Mouse (Mus musculus) brain, adult 2 months (tissue): ENCODE results near the gene Vps33a.
A peak's percentile ranks its signal among the peaks of the same experiment; 100 is the strongest.
"Not testable (repeated sequence)": the region's sequence is repeated elsewhere in the genome, so short reads cannot be mapped to it uniquely, and the experiment has no call there.

ENCODE experiments used
- DNase-seq: peaks from one replicate; pipeline ENCODE4 v3.0.0; 2011; ENCODE audit warnings: low read depth, low spot score

Vps33a gene

DNA sequence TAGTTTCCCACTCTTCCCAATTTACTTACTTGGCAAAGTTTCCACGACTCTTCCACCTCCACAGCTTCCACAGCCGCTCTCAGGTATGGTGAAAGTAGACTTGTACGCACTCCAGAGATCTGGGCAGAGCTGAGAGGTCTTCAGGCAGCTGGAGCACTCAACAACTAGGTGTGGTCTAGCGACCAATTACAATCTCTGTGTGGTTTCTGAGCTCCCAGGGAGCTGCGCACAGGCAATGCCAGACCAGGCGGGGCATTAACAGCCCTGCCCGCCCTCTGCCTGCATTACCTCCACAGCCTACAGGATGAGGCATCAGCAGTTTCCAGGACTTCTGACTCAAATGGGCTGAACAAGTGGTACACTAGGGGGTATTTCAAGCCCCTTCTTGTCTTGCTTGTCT lies 47.6 kb downstream of the Vps33a start, which contains the start of gene Gm49027:
Gm49027 (minus strand) TSS at position 208 of the 400 bp plus-strand sequence.
- no peak for DNase-seq

DNA sequence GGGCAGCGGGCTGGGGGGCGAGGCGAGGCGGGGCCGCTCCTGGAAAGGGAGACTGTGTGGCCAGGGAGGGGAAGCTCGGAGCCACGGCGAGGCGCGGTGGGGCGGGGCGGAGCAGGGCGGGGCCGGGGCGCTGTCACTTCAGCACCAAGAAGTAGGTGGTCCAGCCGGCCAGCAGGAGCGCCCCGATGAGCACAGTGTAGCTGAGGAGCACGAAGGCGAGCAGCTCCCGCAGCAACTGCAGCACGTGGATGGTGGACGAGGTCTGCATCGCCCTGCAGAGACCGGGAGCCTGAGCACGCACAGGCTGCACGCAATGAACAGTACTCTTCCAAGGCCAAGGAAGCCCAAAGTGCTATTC lies 48.5 kb downstream of the Vps33a start:
- DNase-seq = no peak

DNA sequence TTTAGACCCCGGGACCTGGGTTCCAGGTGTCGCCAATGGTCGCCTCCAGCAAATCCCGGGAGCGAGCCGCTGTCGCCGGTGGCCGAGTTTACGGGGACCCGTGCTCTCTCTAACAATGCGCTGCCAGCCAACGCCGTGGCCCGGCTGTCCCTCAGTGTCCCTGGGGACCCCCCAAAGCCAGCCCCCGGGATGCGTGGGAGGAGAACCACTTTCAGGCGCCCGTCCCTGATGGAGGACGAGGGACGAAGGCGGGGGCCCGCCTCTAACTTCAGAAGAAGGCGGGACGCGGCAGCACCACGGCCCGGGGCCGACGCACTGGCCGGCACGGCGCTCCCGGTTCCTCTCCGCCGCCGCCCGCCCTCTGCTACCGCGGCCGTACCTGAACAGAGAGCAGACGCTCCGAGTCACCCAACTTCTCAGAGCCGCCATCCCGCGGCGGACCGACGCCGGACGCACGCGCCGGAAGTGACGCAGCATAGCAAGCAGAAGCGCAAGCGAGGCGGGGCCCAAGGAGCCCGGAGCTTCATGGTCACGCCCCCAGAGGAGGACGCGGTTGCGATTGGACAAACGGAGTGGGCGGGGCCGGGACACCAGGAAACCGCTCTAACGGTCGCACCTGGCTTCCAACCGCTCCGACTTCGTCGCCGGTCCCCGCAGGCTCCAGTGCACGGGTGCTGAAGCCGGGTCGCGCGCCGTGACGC lies 49.0 kb downstream of the Vps33a start, which contains the start of gene Diablo:
Diablo (minus strand) TSS at position 485 of the 701 bp plus-strand sequence.
- peak; percentile 99 for DNase-seq

DNA sequence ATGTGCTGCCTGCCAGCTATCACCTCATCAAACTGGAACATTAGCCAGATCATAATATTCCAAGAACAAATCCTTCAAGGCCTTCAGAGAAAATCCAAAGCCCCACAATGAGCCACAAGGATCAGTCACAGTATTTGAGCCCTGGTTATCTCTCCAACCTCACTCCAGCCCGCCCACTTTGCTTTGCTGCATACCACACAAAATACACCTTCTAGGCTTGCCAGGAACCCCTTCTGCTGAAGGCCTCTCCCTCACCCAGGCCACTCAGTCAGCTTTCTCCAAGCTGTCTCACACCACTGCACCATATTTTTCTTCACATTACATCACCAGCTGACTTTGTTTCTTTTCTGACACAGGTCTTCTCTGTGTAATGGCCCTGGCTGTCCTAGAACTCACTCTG lies 50.7 kb downstream of the Vps33a start:
- DNase-seq = no peak

DNA sequence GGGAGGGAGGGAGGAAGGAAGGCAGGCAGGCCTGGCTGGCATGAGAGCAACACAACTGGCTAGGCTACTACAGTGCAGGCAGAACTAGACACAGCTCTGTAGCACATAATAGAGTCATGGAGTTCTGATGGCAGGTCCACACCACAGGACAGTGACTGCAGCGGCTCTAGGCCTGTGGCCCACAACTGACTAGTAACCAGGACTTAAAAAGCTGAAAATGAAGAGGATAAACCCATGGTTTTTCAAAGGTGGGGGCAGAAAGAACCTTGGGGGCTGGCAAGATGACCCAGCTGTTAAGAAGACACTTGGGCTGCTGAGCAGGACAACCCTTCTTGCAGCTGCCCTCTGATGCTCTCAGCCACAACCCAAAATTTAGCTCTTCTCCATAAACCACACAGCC lies 51.2 kb downstream of the Vps33a start:
- no peak for DNase-seq

DNA sequence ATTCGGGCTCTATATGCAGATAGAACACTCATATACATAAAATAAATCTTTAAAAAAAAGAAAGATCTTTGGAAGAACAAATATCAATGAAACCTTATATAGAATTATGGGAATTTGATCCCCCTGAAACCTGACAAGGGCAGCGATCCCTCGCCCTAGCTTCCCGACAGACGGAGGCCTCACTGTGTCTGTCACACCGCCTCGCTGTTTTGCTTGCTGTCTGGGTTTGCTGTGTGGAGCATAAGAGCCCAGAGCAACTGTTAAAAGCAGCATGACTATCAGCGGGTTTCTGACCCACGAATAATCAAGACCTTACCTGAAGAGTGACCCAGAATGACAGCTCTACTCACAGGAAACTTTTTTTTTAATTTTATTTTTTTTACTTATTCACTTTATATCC lies 52.2 kb downstream of the Vps33a start:
- no peak for DNase-seq

DNA sequence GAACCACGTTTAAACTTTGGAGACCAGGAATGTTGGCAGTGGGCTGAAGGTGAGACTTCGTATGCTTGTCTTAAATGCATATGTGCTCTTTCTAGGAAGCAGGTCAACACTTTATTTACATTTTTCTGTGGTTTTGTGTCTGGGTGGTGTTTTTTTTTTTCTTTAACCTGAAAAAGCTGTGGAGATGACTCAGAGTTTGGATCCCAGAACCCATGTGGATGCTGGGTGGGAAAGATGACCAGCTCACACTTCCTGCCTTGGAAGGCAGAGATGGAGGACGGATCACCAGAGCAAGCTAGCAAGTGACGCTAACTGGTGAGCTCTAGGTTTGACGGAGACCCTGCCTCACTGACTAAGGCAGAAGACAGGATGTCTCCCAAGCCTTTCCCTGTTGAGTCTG lies 58.0 kb downstream of the Vps33a start:
- peak; percentile 35 for DNase-seq

DNA sequence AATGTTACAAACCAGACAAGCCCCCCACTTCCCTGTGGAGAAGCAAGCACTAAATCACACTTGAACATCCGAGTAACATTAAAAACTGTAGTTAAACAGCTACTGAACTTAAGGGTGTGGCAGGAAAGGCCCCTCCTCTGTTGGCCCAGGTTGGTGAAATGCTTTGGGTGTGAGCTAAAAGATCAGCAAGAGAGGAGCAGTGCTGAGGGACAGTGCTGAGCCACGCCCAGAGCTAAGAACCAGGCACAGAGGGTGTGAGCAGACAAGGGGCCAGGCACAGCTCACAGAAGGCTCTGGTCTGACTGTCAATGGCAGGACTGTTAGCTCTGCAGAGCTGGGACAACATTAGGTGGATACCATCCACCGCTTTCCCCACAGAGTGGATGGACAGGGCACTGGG lies 60.7 kb downstream of the Vps33a start:
- DNase-seq = no peak

DNA sequence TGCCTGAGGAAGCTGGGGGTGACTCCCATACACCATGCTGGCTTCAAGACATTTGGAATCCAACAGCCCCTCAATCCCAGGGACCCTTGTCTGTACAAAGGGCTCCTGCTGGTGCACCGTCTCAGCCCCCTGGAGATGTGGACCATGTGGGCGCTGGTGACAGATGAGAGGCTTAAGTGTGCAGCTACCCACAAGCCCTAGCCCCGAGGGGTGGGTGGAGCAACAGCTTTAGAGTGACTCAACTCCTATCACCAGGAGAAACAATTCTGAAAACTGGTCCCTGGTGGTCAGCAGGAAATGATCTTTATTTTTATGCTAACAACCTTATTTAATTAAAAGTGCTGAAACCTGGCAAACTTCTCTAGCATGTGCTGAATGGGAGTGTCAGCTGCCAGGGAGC lies 61.4 kb downstream of the Vps33a start:
- not testable (repeated sequence) for DNase-seq

DNA sequence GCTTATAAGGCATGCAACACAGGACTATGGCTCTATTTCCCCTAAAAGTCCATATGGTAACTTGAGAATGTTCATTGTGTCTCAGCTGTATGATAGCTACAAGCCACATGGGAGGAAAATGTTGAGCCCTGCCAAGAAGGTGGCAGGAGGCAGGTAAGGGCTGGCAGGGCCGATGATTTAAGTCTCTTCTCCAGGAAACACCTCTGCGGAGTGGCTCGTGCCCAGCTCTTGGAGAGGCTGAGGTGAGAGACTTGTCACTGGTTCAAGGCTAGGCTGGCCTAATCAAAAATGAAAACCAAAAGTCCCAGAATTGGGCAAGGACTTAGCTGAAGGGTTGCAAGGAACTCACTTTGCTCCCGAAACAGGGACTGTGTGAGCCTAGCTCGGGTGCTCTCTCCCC lies 62.7 kb downstream of the Vps33a start, which contains the start of gene B3gnt4:
B3gnt4 (plus strand) TSS at position 301 of the 400 bp plus-strand sequence.
- no peak for DNase-seq

DNA sequence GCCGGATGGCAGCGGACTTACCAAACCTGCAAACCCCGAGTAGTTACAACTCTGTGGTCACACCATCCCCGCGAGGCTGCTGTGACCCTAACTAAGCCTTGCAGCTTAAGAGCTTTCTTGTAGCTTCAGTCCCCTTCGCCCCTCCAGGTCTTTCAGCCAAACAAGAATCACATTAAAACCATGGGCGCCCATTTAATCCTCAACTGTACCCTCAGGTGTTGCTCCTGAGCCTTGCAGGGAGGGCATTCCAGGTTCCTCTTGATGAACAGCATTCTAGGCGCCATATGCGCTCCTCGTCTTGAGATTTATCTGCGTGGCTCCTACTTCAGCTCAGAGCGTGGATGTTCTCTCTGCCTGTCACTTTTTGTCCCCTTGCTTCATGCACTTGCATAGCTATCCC lies 63.9 kb downstream of the Vps33a start:
- no peak for DNase-seq

DNA sequence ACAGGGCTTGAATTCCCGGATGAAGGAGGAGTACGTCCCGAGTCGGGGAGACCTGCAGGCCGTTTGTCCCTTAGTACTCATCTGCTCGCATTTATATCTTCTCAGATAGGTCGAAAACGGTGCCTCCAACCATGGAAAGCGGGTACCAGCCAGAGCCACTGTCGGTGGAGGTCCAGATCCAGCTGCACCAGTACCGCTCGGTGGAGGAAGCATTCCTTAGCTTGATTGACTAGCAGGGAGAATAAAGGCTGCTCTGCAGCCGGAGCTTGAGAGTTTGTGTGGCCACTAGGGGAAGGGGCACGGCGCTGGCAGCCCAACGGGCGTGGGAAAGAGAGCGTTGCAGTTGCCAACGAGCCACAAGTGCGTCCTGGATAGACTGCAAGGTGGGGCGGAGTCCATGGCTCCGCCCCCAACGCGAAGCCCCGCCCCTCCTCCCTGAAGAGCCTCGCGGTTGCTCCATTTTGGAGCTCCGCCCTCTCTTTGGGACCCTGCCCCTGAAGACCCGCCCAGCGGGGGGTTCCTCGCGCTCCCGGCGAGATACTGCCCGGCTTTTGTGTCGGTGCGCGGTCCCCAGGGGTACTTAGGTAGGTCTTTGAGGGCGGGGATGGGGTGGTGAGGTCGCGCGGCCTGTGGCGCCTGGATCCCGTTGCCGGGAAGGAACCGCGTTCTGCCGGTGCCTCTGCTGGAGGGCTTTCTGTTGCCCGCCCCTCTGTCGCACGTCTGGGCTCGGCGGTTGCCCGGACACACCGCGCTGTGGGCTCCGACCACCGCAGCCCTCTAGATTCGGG lies 64.7 kb downstream of the Vps33a start:
- DNase-seq = peak; percentile 87

DNA sequence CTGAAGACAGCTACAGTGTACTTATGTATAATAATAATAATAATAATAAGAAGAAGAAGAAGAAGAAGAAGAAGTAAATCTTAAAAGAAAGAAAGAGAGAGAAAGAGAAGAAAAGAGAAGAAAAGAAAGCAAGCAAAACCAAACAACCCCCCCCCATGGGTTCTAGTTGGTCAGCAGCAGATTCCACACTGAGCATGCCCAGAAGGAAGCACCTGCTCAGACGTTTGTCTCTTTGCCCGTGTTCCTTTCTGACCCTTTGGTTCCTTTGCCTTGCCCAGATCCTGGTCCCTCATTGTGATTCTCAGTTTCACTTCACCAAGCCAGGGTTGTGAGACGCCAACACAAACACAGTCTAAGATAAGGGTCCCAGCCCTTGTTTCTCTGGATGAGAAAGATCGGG lies 70.9 kb downstream of the Vps33a start:
- DNase-seq = no peak

DNA sequence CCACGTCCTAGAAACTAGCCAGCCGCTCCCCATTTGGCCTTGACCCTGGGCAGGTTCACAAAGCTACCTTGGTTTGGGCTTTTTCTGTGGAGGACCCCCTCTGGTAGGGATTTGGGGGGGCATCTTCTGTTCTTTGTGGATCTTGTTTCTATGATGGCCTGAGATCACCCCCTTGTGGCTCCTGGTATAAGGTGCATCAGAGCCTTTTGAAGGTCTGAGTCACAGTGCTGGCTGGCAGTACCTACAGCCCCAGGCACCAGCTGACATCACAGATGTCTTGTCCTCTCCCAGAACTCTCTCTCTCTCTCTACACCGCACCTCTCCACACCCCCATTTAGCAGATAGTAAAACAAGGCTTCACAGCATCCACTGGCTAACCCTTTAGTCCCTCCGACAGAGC lies 73.1 kb downstream of the Vps33a start:
- DNase-seq = peak; percentile 92

DNA sequence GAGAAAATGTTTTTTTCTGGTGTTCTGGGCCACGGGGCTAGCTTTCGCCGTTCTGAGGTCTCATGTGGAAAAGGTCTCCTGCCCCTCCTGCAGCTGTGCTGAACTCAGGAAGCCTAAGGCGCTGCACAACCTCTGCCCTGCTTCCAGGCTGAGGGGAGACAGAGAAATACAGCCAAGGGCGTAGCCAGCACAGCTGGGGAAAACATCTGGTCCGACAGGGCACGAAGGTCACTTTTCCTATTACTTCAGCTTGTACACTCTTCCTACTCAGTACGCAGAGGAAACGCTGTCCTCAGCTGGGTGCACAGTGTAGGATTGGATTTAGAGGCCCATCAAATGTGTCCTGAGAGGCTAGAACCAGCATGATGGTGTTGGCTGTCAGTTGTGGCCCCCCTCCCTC lies 82.9 kb downstream of the Vps33a start:
- no peak for DNase-seq

DNA sequence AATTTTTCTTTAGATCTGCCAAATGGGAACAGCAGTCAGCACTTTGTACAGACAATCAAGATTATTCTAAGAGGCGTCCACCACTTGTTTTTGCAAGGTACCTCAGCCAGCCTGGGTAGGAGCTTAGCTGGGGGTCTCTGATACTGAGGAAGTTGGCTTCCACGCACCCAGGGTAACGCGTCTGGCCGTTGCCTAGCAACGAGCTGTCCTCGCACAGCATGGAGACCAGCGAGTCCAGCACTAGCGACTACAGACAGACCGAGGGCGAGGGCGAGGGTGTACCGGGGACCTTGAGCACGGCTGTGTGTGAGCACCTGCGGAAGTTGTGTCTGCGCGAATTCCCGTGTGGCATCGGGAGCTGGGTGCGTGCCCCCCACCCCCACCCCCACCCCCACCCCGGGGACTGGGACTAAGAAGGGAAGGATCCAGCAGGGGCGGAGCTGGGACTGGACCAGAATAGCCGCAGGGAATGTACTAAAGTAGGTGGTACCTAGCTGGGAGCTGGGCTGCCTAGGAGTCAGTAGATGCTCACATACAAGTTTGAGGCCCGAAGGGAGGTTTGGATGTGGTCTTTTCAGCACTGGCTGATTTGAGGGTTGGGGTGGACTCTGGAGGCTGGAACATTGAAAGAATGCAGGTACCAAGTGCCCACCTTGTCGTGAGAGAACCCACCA lies 83.6 kb downstream of the Vps33a start, which contains the start of the genes Lrrc43 and Il31:
Lrrc43 (plus strand) TSS at position 194 of the 674 bp plus-strand sequence.
Il31 (minus strand) TSS at position 378 of the 674 bp plus-strand sequence.
- DNase-seq = peak; percentile 36

DNA sequence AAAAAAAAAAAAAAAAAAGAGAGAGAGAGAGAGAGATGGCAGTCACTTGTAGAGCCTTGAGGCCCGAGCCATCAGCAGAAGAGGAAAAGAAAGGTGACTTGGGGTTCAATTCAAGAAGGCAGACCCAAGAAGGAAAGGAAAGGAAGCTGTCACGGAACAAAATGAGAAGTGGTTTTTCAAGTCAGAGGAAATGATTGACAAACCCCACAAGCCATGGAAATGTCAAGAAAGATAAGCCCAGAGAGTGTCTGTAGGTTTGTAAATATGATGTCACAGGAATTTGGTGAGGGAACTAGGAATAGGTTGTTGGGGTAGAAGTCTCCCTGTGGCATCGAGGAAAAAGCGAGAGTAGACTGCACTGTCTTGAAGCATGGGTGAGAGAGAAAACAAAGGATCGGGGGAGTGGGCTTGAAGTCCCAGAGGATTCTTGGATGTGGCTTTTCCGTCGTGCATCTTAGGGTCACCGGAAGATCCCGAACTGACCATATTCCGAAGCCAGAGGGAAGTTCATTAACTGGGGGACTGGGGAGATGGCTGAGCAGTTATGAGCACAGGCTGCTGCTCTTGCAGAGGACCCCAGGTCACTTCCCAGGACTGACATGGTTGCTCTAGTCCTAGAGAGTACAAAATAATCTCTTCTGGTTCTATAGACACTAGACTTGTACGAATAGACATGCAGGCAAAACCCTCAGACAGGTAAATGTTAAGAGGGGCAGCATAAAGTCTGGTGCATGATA lies 85.0 kb downstream of the Vps33a start:
- DNase-seq = no peak
